Mouse (Mus musculus) forebrain, postnatal 0 days (tissue): ENCODE data around the gene Abhd13. TPM values are rescaled to one million over a fixed set of nuclear protein-coding genes. Genes with fewer than 3 reads are reported as not detected.

Experiments
- ATAC-seq: fragments of 200-750 bp; cut with Nextera tagmentation; 2 replicates; pipeline ENCODE4 v1.8.0; 2017; ENCODE audit warnings: mild to moderate bottlenecking, moderate library complexity
- DNase-seq: peaks from one replicate; pipeline ENCODE4 v3.0.0-alpha.2; 2015
- H3K27ac ChIP-seq: fragments of 300-500 bp; sonication (generic); 2 replicates; pipeline ENCODE4 v1.5.1; 2014; ENCODE audit warnings: low read depth, mild to moderate bottlenecking, antibody characterized with exemption, low read length, moderate library complexity, mixed read lengths
- H3K27me3 ChIP-seq: fragments of 300-500 bp; sonication (generic); 2 replicates; pipeline ENCODE4 v1.6.1; 2014; ENCODE audit warnings: mild to moderate bottlenecking, low read length, mixed read lengths; ENCODE audit not compliant: insufficient read depth
- H3K36me3 ChIP-seq: fragments of 300-500 bp; sonication (generic); 2 replicates; pipeline ENCODE4 v1.6.1; 2014; ENCODE audit warnings: mild to moderate bottlenecking, moderate library complexity; ENCODE audit not compliant: insufficient read depth
- H3K4me1 ChIP-seq: fragments of 300-500 bp; sonication (generic); 2 replicates; pipeline ENCODE4 v1.6.1; 2014; ENCODE audit warnings: antibody characterized with exemption; ENCODE audit not compliant: insufficient read depth
- H3K4me2 ChIP-seq: fragments of 300-500 bp; sonication (generic); 2 replicates; pipeline ENCODE4 v1.6.1; 2014; ENCODE audit warnings: low read depth, mild to moderate bottlenecking, moderate library complexity
- H3K4me3 ChIP-seq: fragments of 300-500 bp; sonication (generic); 2 replicates; pipeline ENCODE4 v1.5.1; 2014; ENCODE audit warnings: low read depth, low read length, mixed read lengths
- H3K9ac ChIP-seq: fragments of 300-500 bp; sonication (generic); 2 replicates; pipeline ENCODE4 v1.6.1; 2014; ENCODE audit warnings: mild to moderate bottlenecking
- H3K9me3 ChIP-seq: fragments of 300-500 bp; sonication (generic); 2 replicates; pipeline ENCODE4 v1.6.1; 2016; ENCODE audit warnings: low read length
- CTCF ChIP-seq: sonication (generic); IDR thresholded peaks from 2 replicates; pipeline ENCODE4 v1.5.1; 2016; ENCODE audit warnings: antibody characterized with exemption, control low read depth, low read depth
- WGBS: fragments of 180-500 bp; shearing (Covaris S2); extraction: QIAGEN DNeasy Blood & Tissue Kit; methylation state at CpG from one replicate; pipeline ENCODE4 v1.1.7; 2014; 5-methylcytosine and 5-hydroxymethylcytosine counted together
- polyA plus RNA-seq: library from polyadenylated mRNA; unstranded; fragments of >200 nt; fragmentation: Nextera tagmentation; extraction: Ambion mirVana; gene quantifications from 2 replicates; pipeline ENCODE4 v1.2.1, GENCODE M21; 2015
- total RNA-seq: library from RNA; depleted of rRNA; stranded (reverse); fragments of >200 nt; gene quantifications from 2 replicates; pipeline ENCODE4 v1.2.3, GENCODE M21; 2014; rRNA removed

The Abhd13 gene
- total RNA-seq (25.0 and 30.9 TPM in 2 replicates), polyA plus RNA-seq (13.0 TPM in 2 replicates)

DNA sequence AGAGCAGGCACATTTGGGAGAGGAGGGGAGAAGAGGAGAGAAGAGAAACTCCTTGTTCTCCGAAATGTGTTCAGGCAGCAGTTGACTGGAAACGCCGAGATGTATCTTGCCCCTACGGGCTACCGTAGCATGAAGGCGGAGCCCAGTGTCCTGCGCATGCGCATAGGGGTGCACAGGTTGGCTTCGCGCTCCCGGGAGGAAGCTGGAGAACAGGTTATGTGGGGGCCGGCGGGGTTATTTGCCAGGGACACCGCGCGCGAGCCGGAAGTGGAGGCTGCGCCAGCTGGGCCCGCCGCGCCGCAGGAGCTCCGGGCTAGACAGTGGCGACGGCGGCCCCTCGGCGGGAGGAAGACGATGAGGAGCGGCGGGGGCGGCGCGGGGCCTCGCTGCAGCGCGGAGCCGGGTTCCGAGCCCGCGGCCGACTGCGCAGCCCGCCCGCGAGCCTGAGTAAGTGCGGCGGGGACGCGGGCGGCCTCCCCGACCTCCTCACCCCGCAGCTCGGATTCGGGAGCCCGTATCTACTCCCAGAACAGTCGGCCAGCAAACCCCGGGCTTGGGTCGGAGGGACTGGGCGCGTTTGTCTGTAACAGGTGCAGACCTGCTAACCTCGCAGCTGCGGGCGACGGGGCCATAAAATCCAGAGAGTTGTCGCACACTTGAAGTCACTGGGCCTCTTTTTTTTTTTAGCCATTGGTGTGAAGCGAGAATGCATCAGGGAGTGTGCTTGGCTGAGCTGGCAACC is at the start of gene Abhd13, which contains the start of gene Lig4:
Abhd13 (plus strand) TSS at position 135 of the 742 bp plus-strand sequence.
Lig4 (minus strand) TSS at position 114 of the 742 bp plus-strand sequence.
- Histone ChIP-seq H3K36me3 (peaks cover 6% of the 10 kb centered on the region), H3K27ac (peak within 1 kb of the TSS; percentile 85), H3K4me1 (peaks cover 23% of the 10 kb centered on the region), H3K9ac (peak within 1 kb of the TSS; percentile 88), H3K4me3 (peak within 1 kb of the TSS; percentile 92), H3K4me2 (peak within 1 kb of the TSS; percentile 76), H3K9me3 (no peaks in the 10 kb centered on the region), H3K27me3 (no peaks in the 10 kb centered on the region)
- WGBS, result under 1% methylated on average over 65 of the region's 68 CpGs
- ATAC-seq (peak; percentile 72), DNase-seq (peak; percentile 98)
- TF ChIP-seq CTCF, result no peak

DNA sequence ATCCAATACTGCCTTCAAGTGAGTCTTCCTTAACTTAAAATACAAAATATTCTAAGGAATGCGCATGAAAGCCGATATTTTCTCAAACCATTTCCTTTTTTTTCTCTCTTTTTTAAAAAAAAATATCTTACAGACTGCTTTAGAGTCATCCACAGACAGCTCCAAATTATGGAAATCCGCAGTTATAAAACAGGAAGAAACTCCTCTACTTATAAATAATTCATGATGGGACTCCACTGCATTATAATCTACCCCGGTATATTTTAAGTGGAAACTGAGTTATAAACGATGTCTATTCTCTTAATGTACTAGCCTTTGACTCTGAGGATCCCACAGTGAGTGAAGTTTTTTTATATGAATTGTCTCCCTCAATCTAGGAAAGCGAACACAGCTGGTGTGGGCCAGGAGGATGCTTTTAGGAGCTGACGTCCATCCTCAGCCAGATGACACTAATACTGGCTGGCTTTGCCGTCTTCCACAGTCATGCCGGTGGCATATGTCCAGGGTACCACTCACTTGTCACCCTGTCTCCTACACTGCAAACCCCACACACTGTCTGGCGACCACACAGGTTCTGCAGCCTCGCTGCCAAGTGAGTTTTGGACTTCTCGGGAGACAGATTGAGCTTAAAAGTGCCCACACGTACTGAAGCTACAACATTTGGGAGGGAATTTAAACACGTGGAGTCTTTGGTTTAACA is 47.6 kb upstream of the Abhd13 start:
- DNase-seq, result peak; percentile 60
- no peak for TF ChIP-seq CTCF
- Histone ChIP-seq H3K9me3 (no peaks in the 10 kb centered on the region), H3K36me3 (no peaks in the 10 kb centered on the region), H3K4me1 (0 out of 2 replicates have a peak, but pooled peaks cover 3% of the 10 kb centered on the region), H3K4me2 (no peak overlapping the region), H3K4me3 (no peak overlapping the region), H3K27me3 (no peaks in the 10 kb centered on the region), H3K9ac (no peak overlapping the region), H3K27ac (no peak overlapping the region)
- ATAC-seq, result peak; percentile 88
- 43% methylated on average over 14 of the region's 14 CpGs for WGBS

DNA sequence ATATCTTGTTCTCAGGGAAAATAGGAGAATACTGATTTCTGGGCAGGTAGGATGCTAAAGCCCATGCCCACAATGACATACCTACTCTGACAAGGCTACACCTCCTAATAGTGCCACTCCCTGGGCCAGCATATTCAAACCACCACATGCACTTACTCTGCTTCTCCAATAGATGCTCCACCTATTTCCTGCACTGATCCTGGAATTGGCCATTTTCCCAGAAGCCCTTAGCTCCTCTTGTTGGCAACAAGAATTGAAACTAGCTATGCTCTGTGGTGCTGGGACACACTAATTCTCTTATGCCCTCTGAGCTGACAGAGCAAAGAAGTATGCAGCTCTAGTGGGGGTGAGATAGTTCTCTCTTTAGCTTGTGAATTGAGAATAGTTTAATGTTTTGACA is 44.8 kb upstream of the Abhd13 start:
- no peaks in the 10 kb centered on the region for H3K36me3 ChIP-seq
- no peak overlapping the region for H3K4me3 ChIP-seq
- H3K9ac ChIP-seq, result no peak overlapping the region
- no peak for TF ChIP-seq CTCF
- H3K27me3 ChIP-seq, result no peaks in the 10 kb centered on the region
- H3K4me2 ChIP-seq, result no peak overlapping the region
- H3K27ac ChIP-seq, result no peak overlapping the region
- H3K9me3 ChIP-seq, result no peaks in the 10 kb centered on the region
- DNase-seq (no peak), ATAC-seq (no peak)
- 0 out of 2 replicates have a peak, but pooled peaks cover 3% of the 10 kb centered on the region for H3K4me1 ChIP-seq

DNA sequence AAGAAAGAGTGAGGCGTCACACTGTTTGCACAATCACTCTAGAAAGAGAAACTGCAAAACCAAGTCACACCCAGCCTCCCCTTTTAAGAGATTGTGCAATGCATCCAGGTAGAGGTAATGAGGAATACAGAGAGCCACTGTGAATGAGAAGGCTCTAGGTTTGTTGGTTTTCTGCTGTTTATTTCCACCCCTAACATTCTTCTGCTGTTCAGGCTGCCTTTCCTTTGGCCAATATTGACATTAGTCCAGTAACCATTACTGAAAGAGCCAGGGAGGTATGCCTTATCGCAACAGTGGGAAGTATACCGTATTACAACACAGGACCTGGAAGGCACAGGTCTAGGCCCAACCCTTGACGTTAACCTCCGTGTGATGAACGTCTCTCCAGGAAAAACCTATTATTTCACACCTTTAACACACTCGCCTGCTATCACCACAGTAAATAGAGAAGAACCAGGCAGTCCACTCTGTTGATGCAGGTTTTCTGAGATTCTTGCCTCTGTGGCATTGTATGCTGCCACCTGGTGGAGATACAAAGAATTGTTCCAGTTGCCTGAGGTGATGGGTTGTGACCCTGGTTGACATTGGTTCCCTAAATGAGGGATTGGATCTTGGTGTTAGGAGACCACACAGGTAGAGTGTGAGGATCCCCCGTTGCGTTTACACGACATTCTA is 42.5 kb upstream of the Abhd13 start:
- no peak overlapping the region for H3K9ac ChIP-seq
- no peak overlapping the region for H3K4me2 ChIP-seq
- peak; percentile 96 for TF ChIP-seq CTCF
- no peaks in the 10 kb centered on the region for H3K27me3 ChIP-seq
- H3K9me3 ChIP-seq, result no peaks in the 10 kb centered on the region
- no peaks in the 10 kb centered on the region for H3K36me3 ChIP-seq
- 0 out of 2 replicates have a peak, but pooled peaks cover 3% of the 10 kb centered on the region for H3K4me1 ChIP-seq
- WGBS, result 40% methylated on average over 10 of the region's 10 CpGs
- ATAC-seq, result no peak; the same call in 1 of the 2 replicates
- H3K27ac ChIP-seq, result no peak overlapping the region
- H3K4me3 ChIP-seq, result no peak overlapping the region
- DNase-seq, result peak; percentile 77

- ATAC-seq, result no peak
- WGBS, result 67% methylated on average over 7 of the region's 7 CpGs
Measured at GRCm38 (mm10) chr8:9935574-9935973, 41.9 kb upstream of the Abhd13 start.

GRCm38 (mm10) chr8:9949134-9949890 is 28.2 kb upstream of the Abhd13 start:
- H3K9ac ChIP-seq, result no peak overlapping the region
- 56% methylated on average over 10 of the region's 10 CpGs for WGBS
- H3K36me3 ChIP-seq, result no peaks in the 10 kb centered on the region

More at GRCm38 (mm10) chr8:9935574-9935973, 41.9 kb upstream of the Abhd13 start:
- TF ChIP-seq CTCF, result no peak
- H3K9me3 ChIP-seq, result no peaks in the 10 kb centered on the region
- DNase-seq, result no peak
- no peaks in the 10 kb centered on the region for H3K27me3 ChIP-seq
- no peak overlapping the region for H3K9ac ChIP-seq
- no peak overlapping the region for H3K4me2 ChIP-seq
- H3K4me1 ChIP-seq, result 0 out of 2 replicates have a peak, but pooled peaks cover 1% of the 10 kb centered on the region
- H3K36me3 ChIP-seq, result no peaks in the 10 kb centered on the region
- H3K27ac ChIP-seq, result no peak overlapping the region
- H3K4me3 ChIP-seq, result no peak overlapping the region

More at GRCm38 (mm10) chr8:9949134-9949890, 28.2 kb upstream of the Abhd13 start:
- no peaks in the 10 kb centered on the region for H3K9me3 ChIP-seq
- no peak overlapping the region for H3K27ac ChIP-seq
- no peaks in the 10 kb centered on the region for H3K4me1 ChIP-seq
- H3K4me2 ChIP-seq, result no peak overlapping the region
- TF ChIP-seq CTCF, result no peak
- DNase-seq, result no peak
- H3K4me3 ChIP-seq, result no peak overlapping the region
- ATAC-seq, result no peak
- H3K27me3 ChIP-seq, result no peaks in the 10 kb centered on the region
